Mouse (Mus musculus) testis, adult 2 months (tissue): ENCODE results near the gene Apol10b.

Experiments
- CTCF ChIP-seq: fragments of 200-500 bp; IDR thresholded peaks from 2 replicates; pipeline ENCODE4 v1.5.1; 2012; ENCODE audit warnings: low read depth, mild to moderate bottlenecking, inconsistent platforms, low read length, moderate library complexity; ENCODE audit not compliant: control insufficient read depth, insufficient read depth, insufficient replicate concordance
- POLR2A ChIP-seq: fragments of 200-500 bp; IDR thresholded peaks from 2 replicates; pipeline ENCODE4 v1.6.1; 2012; ENCODE audit warnings: low read depth, mild to moderate bottlenecking, inconsistent platforms, low read length, moderate library complexity; ENCODE audit not compliant: control insufficient read depth

DNA sequence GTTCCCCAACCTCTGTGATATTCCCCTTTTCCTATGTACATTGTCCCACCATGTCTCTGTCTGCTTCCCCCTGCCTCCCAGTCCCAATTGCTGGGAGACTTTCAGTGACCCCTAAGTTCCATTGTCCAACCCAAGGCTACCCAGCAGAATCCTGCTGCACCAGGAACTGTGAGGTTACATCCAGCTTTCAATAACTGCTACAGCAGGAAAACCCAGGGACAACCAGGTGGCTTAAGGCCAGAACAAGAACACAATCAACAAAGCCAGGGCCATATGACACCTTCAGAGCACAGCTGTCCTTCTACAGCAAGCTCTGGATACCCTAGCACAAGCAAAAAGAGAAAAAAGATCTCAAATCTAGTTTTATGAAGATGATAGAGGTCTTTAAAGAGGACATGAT lies 6.9 kb downstream of the Apol10b start:
- TF ChIP-seq CTCF (no peak), POLR2A (no peak)
